Mouse (Mus musculus) erythroblast, embryonic 14.5 days (primary cell): ENCODE results near the gene Lrch1. TPM values are rescaled to one million over a fixed set of nuclear protein-coding genes. Genes with fewer than 3 reads are reported as not detected.

Source experiments
- H3K27me3 ChIP-seq: 2 replicates; pipeline ENCODE4 v1.6.1; 2012; ENCODE audit warnings: inconsistent platforms; ENCODE audit not compliant: control insufficient read depth
- H3K36me3 ChIP-seq: 2 replicates; pipeline ENCODE4 v1.6.1; 2012; ENCODE audit warnings: mild to moderate bottlenecking, inconsistent platforms; ENCODE audit not compliant: control insufficient read depth
- H3K4me1 ChIP-seq: 2 replicates; pipeline ENCODE4 v1.6.1; 2012; ENCODE audit warnings: inconsistent platforms; ENCODE audit not compliant: control insufficient read depth
- H3K4me3 ChIP-seq: replicated peaks from 2 replicates; pipeline ENCODE3; 2012; ENCODE audit warnings: moderate library complexity, mild to moderate bottlenecking, inconsistent platforms
- H3K9me3 ChIP-seq: 2 replicates; pipeline ENCODE4 v1.6.1; 2012; ENCODE audit warnings: low read length, inconsistent platforms, mixed read lengths; ENCODE audit not compliant: control insufficient read depth
- GATA1 ChIP-seq: IDR thresholded peaks from 2 replicates; pipeline ENCODE4 v1.6.1; 2012; ENCODE audit warnings: low read length, inconsistent platforms, mixed read lengths
- TAL1 ChIP-seq: IDR thresholded peaks from 3 replicates; pipeline ENCODE4 v1.6.1; 2012; ENCODE audit warnings: low read length, inconsistent platforms, mixed read lengths
- polyA plus RNA-seq: library from polyadenylated mRNA; stranded (reverse); fragments of >175 nt; gene quantifications from 2 replicates; pipeline ENCODE4 v1.2.3, GENCODE M21; 2012

Lrch1 gene
- polyA plus RNA-seq, 1 experiment, result 0.31 TPM

DNA sequence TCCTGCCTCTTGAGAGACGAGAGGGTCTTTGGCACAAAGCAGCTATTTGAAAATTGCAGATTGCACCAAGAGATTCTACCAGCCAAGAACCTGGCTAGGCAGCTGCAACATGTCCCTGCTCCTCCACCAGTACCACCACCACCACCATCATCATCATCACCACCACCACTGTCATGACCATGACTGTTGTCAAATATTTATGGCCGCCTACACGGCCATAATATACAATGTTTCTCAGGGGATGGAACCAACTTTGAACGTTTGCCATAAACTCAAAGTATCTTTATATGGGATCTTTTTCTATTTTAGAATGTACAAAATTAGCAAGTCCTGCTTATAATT lies 93.9 kb downstream of the Lrch1 start:
- Histone ChIP-seq H3K9me3 (no peaks in the 10 kb centered on the region), H3K4me3 (no peak overlapping the region), H3K4me1 (no peaks in the 10 kb centered on the region), H3K27me3 (no peaks in the 10 kb centered on the region), H3K36me3 (peaks cover 12% of the 10 kb centered on the region)
- TF ChIP-seq GATA1, result no peak
- no peak for TF ChIP-seq TAL1

DNA sequence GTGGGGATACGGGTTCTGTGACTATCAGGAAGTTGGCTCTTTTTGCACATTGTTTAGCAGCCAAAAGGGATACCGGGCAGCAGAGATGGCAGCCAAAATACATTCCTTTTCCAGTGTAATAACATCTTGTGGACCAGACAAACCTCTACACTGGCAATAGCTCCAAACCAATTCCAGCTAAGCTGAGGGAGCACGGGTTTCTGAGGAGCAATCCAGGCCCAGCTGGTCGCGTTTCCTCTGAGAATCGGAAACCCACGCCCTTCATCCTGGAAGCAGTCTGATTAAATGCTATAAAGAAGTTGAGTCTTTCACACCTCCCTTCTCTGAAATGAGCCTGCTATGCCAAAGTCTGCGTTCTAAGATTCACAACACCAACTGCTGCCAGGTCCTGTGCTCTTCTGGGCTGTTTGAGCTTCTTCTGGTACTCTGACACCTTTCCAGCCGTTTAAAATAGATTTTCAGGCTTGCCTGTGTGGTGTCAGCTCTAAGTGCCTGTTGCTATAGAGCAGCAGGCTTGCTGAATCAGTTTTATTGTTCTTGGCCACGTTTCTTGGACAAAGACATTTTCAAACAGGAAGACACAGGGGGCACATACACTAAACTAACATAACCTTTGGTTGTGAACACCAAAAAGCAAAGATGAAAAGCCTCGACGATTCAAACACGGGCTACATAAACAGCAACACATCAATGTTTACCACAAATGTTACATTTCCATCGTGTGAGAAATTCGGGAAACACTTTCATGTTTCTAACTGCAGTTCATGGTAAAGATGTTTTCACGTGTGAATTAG lies 94.5 kb downstream of the Lrch1 start:
- no peak for TF ChIP-seq GATA1
- no peak for TF ChIP-seq TAL1
- no peaks in the 10 kb centered on the region for H3K4me1 ChIP-seq
- no peaks in the 10 kb centered on the region for H3K9me3 ChIP-seq
- peaks cover 12% of the 10 kb centered on the region for H3K36me3 ChIP-seq
- no peak overlapping the region for H3K4me3 ChIP-seq
- no peaks in the 10 kb centered on the region for H3K27me3 ChIP-seq

DNA sequence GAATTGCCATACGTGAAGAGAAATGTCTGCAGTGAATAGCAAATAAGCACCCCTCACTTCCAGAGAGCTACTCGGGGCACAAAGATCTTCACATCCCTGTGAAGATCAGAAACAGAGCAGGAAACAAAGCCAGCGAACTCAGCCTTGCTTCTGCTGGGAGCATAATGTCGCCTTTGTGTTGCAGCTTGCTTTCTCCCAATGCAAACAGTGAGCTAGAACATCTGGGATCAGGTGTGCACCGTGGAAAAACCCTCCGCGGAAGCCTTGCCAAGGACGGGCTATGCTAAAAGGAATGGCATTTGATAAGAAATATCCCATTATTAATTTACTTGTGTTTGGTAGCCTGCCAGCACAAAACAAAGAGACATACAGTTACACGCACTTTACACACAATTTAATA lies 95.8 kb downstream of the Lrch1 start:
- peaks cover 2% of the 10 kb centered on the region; the same call in 1 of the 2 replicates for H3K36me3 ChIP-seq
- H3K9me3 ChIP-seq, result no peaks in the 10 kb centered on the region
- H3K27me3 ChIP-seq, result no peaks in the 10 kb centered on the region
- no peak for TF ChIP-seq TAL1
- no peak for TF ChIP-seq GATA1
- no peak overlapping the region for H3K4me3 ChIP-seq
- H3K4me1 ChIP-seq, result peaks cover 8% of the 10 kb centered on the region

DNA sequence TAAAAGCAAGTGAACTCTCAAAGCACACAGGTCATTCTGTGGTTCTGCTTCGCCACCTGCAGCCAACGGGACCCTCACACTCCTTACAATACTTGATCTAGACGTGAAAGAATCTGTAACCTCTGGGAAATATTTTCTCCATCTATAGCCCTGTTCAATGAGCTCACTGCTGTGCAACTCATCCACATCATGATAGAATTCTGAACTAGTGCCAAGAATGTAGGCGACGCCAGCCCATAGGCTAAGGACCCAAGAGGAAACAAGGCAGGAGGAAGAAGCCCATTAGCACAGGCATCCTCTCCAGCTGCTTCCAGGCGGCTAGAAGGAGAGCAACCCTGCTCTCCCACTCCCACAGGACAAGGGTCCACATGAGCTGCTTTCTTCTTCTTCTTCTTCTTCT lies 98.7 kb downstream of the Lrch1 start:
- no peaks in the 10 kb centered on the region for H3K9me3 ChIP-seq
- TF ChIP-seq TAL1, result no peak
- no peak for TF ChIP-seq GATA1
- no peak overlapping the region for H3K4me3 ChIP-seq
- peaks cover 12% of the 10 kb centered on the region for H3K4me1 ChIP-seq
- no peaks in the 10 kb centered on the region for H3K36me3 ChIP-seq
- H3K27me3 ChIP-seq, result no peaks in the 10 kb centered on the region

DNA sequence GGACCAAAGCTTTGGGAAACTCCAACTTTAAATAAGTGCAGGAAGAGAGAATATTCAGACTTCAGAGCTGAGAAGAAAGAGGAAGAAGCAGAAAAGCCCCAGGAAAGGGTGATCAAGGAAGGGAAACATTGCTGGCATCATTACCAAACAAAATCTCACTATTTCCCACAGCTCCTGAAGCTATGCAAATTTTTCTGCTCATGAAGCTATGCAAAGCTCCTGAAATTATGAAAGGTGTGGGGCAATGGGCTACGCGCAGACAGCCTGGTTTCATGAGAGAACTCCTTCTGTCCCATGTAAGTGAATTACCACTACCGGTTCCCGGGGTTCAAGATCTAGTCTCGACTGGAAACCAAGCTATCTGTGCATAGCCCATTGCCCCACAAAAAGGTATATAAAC lies 99.5 kb downstream of the Lrch1 start:
- Histone ChIP-seq H3K36me3 (no peaks in the 10 kb centered on the region), H3K27me3 (no peaks in the 10 kb centered on the region), H3K4me1 (peaks cover 12% of the 10 kb centered on the region), H3K4me3 (no peak overlapping the region), H3K9me3 (no peaks in the 10 kb centered on the region)
- TF ChIP-seq GATA1 (no peak), TAL1 (no peak)

DNA sequence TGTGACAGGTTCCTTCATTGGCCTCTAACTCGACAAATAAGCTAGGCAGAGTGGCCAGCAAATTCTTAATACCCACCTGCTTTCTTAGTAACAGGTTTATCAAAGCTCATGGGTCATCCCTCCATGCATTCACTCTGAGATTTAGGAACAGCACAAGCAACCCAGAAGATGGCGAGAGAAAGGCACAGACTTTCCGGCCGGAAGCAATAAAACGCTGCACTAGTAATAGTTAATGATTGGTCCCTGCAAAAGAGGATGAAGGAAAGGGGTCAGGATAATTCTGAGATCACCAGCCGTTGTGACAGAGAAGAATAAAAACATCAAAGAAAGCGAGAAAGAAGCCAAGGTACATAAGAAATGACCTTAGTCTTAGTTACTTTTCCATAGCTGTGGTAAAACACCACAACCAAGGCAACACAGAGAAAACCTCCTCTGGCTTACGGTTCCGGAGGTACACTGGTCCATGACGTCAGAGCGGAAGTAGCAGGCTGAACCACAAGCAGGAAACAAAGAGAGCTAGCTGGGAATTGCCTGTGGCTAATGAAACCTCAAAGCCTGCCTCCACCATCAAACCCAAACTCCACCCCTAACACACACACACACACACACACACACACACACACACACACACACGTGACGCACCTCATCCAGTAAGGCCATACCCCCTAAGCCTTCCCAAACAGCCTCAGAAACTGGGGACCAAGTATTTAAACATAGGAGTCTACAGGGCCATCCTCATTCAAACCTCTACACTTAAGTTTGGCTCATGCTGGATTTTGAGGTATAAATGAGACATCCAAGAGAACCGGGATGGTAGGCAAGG lies 100.2 kb downstream of the Lrch1 start:
- no peaks in the 10 kb centered on the region for H3K9me3 ChIP-seq
- H3K36me3 ChIP-seq, result no peaks in the 10 kb centered on the region
- TF ChIP-seq GATA1 (no peak), TAL1 (no peak)
- peaks cover 12% of the 10 kb centered on the region for H3K4me1 ChIP-seq
- peak overlapping the region; percentile 37 for H3K4me3 ChIP-seq
- H3K27me3 ChIP-seq, result no peaks in the 10 kb centered on the region

DNA sequence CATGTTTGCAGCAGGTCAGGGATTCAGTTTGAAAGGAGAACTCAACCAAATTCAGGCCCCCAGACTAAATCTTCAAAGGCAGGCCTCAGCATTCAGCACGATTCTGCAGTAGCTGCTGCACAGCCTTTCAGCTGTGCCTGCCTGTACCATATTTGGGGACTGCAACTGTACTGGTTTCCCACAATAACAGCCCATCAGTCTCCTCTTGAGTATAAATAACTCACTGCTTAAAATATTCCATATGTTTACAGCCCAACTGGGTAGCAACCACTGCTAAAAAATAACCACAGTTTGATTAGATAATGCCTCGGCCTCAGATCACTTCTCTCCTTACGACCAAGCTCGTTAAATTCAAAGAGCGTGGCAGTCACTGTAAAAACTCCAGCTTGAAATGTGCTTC lies 101.0 kb downstream of the Lrch1 start:
- TF ChIP-seq TAL1 (no peak), GATA1 (no peak)
- H3K4me1 ChIP-seq, result peaks cover 12% of the 10 kb centered on the region
- H3K36me3 ChIP-seq, result no peaks in the 10 kb centered on the region
- H3K4me3 ChIP-seq, result no peak overlapping the region
- no peaks in the 10 kb centered on the region for H3K9me3 ChIP-seq
- H3K27me3 ChIP-seq, result no peaks in the 10 kb centered on the region

DNA sequence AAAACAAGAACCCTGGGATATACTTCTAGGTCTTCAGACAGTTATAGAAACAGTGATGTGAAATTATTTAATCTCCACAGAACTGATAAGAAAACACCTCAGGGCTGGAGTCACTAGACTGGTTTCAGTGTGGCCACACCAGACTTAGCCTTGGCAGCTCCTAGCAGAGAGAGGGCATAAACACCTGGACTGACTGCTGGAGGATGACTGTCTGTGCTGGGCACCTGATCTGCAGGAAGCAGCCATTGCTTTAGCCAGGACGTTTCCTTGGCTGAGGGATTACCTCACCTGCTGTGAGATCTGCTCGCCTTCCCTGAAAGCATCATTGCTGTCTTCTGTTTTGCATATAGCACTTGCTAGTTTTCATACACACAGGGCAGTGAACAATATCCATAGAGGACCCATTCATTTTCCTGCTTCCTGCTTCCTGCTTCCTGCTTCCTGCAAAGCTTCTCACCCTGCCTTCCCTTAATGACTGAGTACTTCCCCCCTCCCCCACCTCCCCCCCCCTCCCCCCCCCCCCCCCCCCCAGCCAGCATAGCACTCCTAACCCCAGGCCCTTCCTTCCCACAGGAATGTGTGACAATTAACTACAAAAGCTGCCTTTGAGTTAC lies 101.9 kb downstream of the Lrch1 start:
- TF ChIP-seq GATA1, result no peak
- no peak for TF ChIP-seq TAL1
- Histone ChIP-seq H3K9me3 (no peaks in the 10 kb centered on the region), H3K4me1 (peaks cover 15% of the 10 kb centered on the region)

DNA sequence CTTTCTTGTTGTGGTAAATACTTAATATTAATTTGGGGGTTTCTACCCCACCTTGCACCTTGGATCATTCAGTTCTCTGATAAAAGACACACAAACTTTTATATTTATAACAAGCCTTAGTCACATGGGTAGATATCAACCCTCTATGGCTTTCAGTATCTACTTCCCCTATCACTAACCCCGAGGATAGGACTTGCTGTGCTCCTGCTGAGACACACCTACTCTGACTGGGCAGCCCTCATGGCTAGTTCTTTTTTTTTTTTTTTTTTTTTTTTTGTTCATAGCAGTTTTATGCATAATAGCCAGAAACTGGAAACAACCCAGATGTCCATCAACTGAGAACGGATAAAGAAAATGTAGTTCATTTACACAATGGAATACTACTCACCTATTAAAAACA lies 106.0 kb downstream of the Lrch1 start:
- H3K36me3 ChIP-seq, result no peaks in the 10 kb centered on the region
- no peaks in the 10 kb centered on the region for H3K27me3 ChIP-seq
- no peaks in the 10 kb centered on the region for H3K9me3 ChIP-seq
- H3K4me1 ChIP-seq, result peaks cover 6% of the 10 kb centered on the region
- no peak overlapping the region for H3K4me3 ChIP-seq
- TF ChIP-seq TAL1, result no peak
- TF ChIP-seq GATA1, result no peak

More for the DNA sequence above, 101.9 kb downstream of the Lrch1 start:
- Histone ChIP-seq H3K27me3 (no peaks in the 10 kb centered on the region), H3K36me3 (no peaks in the 10 kb centered on the region), H3K4me3 (no peak overlapping the region)
